Mouse (Mus musculus): ENCODE results near the gene Phlda3.

GRCm38 (mm10) chr1:135755913-135756312 lies 10.0 kb upstream of the Phlda3 start:
- no peak for TF ChIP-seq CTCF (IDR thresholded peaks at IDR 0.05; ENCODE audit: extremely low read depth, insufficient read depth, insufficient read length, insufficient replicate concordance)
- no peak for TF ChIP-seq POLR2A (IDR thresholded peaks at IDR 0.05; ENCODE audit: low read depth, low read length)
